Mouse (Mus musculus): Measurements from ENCODE around the gene Gm19935.

GRCm38 (mm10) chr8:90799473-90799872, 17.7 kb downstream of the Gm19935 start:
- TF ChIP-seq POLR2A (IDR thresholded peaks at IDR 0.05; ENCODE audit: extremely low read depth, insufficient read depth, low read length): no peak
- no peak for TF ChIP-seq CTCF (IDR thresholded peaks at IDR 0.05; ENCODE audit: extremely low read depth, insufficient read depth, low read length)
